Mouse (Mus musculus) spleen, embryonic (tissue): ENCODE measurements at regions not wholly inside any gene's neighbourhood (a gene's known extent, or its start where the extent isn't known, plus 50 kb on each side); places are given as distances from the start of the nearest gene placed in this dataset.

Experiments
- CTCF ChIA-PET: fragments of 350-600 bp; sonication (Branson Sonifier 250); formaldehyde crosslinking; loops from one replicate; lab custom pipeline; 2022; lab: Charles Lee

DNA sequence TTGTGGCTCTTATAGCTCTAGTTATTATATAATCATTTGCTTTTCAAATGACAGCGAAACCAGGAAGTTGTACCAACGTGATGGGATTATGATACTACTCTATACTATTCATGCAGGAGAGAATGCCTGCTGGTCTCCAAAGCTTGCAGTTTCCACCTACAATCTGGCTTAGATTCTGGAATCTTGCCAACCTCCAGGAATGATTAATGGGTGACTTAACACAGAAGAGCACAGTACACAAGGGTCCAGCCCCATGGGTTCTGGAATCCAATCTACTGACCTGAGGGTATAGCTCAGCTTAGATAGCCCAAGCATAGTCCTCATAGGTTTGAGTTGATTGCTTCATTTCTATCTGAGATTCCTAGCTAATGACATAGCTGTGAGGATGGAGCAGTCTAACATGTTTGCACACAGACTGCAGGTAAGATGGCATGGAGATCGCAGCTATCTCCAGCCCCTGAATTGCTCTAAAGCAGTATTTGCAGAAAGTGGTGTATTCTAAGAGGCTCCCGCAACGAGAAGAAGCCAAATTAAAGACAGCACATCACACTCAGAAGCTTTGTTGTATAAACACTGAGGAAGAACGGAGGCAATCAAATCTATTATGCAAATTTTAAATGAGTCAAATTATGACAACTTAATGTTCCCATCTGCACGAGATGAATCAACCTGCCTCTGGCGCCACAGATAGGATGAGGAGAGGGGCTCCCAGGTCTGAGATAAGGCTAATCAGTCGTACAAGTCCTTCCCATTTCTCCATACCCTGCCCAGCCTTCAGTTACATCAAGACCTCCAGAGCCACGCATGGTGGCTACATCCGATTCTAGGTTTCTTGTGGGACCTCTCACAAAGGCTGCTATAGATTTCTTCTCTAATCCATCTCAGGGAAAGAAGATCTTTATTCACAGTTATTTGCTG is 160.7 kb upstream of the Tgfbr2 start:
- CTCF ChIA-PET, result interaction anchor here (0.6 to 0.8 kb wide), 2 partner anchors 31 to 106 kb away, joined by 3 to 4 read pairs; no protein-coding TSS in a partner anchor

GRCm38 (mm10) chr9:116333956-116334463 is 158.8 kb upstream of the Tgfbr2 start:
- CTCF ChIA-PET, result interaction anchor here (0.5 to 0.6 kb wide), 2 partner anchors 843 to 1338 kb away, joined by 5 to 12 read pairs; no protein-coding TSS in a partner anchor

GRCm38 (mm10) chr9:116332485-116333118 is 157.4 kb upstream of the Tgfbr2 start:
- CTCF ChIA-PET, result no interaction called here

GRCm38 (mm10) chr9:116331406-116331805 is 156.2 kb upstream of the Tgfbr2 start:
- CTCF ChIA-PET, result no interaction called here

GRCm38 (mm10) chr9:116330796-116331195 is 155.6 kb upstream of the Tgfbr2 start:
- CTCF ChIA-PET, result no interaction called here

DNA sequence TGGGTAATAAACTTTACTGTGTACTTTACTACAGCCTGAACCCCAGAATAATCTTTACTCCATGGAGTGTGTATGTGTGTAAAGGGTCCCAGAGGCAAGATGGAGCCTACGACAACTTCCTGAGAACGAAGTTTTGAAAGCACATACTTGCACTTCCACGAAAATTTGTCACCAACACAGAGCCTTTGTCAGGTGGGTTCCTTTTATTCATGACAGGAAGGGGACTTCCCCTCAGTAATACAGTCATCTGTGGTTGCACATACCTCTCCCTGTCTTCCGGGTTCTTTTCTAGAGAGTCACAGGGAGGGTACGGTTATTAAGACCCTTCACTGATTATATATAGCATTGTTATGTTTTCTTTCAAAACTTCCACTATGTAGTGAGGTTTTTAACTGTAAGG is 154.0 kb upstream of the Tgfbr2 start:
- CTCF ChIA-PET, result interaction anchor here (0.7 to 0.8 kb wide), 2 partner anchors 9 to 80 kb away, joined by 3 to 4 read pairs; no protein-coding TSS in a partner anchor

- CTCF ChIA-PET, result interaction anchor here (0.7 kb wide), 1 partner anchor 114 kb away, joined by 3 read pairs; no protein-coding TSS in a partner anchor
Measured at GRCm38 (mm10) chr9:116328201-116328600, 153.0 kb upstream of the Tgfbr2 start.

DNA sequence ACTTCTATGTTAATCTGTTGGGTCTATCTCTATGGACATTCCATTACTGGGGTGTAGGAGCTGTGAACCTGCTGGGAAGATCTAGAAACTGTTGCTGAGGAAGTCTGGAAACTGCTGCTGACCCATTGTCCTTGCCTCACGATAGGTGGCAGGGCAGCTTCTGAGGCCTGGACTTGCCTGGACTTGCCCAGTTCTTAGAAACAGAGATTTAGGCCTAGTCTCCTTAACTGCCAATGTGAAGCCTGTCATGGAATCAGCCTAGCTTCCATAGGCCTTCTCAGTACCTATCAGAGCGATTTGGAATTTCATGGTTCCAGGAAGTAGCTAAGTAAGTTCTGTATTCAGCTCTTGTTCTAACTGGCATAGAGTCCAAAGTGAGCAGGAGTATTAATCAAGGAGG is 151.9 kb upstream of the Tgfbr2 start:
- CTCF ChIA-PET, result interaction anchor here (0.5 kb wide), 1 partner anchor 159 kb away, joined by 6 read pairs; no protein-coding TSS in a partner anchor

- CTCF ChIA-PET, result interaction anchor here (0.5 to 0.7 kb wide), 3 partner anchors 60 to 996 kb away, joined by 3 to 5 read pairs (median 4); no protein-coding TSS in a partner anchor
Measured at GRCm38 (mm10) chr9:116324971-116325370, 149.8 kb upstream of the Tgfbr2 start.

DNA sequence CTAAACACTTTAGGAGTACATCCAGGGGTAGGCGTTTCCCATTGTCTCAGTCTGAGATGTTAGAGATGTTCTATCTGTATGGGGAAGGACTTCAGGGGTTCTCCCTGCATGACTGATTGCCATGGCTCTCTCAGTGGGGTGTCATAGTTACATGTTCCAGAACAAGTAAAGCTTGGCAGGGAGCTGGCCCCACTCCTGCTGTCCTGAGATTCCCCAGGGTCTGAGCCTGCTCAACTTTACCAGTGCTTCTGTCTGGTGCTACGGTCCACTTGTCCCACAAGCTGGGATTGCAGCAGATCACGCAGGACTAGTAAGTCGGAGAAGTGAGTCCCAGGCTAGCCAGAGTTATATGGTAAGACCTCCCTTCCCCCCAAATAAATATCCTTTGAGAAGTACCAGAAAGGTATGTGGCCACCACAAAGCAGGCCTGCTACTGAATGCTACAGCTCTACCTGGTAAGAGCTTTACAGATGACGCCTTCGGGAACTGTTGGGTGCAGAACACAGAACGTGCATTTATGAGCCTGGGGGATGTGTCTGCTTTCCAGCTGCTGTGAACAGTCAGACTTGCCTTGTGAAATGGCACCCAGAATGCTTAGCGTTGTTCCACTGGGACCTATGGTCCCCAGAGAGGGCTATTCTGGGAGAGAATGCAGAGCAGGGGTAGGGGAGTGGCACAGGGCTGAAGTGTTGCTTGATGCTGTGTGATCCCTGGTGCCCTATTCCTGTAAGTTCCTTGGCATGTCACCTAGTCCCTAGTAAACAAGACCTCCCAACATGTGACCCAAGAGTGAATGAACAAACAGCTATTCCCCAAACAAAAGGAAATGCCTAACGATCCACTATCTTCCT is 148.9 kb upstream of the Tgfbr2 start:
- CTCF ChIA-PET, result no interaction called here

DNA sequence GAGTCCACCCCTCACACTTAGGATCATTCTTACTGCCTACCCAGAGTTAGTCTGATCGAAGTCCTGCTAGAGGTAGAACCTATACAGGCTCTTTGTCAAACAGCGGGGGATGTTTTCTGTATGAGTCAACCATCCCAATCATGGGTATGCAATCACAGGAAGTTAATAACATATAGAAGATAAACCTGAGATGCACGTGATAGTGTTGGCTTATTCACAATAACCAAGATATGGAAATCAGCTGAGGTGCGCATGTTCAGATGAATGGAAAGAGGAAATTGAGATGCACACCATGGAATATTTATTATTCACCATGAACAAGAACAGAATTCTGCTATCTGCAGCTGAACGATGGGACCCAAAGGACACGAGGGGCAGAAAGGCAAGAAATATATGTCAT is 146.7 kb upstream of the Tgfbr2 start:
- CTCF ChIA-PET, result no interaction called here

DNA sequence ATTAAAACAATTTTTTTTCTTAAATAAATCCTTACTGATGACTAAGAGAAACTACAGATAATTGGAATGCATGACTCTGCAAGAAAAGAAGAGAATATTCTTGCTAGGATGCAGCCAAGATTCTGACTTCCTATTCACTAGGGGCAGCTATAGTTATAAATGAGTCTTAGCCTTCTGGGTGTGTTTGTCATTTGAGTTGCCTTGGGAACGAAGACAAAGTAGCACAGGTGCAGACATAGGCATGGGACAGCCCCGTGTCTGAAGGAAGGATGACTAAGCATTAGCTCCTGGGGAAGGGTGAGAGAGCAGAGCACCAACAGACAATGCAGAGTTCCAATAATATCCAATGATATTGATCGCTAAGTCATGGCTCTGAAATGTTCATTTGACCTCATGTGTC is 144.3 kb upstream of the Tgfbr2 start:
- CTCF ChIA-PET, result interaction anchor here (0.8 kb wide), 1 partner anchor 65 kb away, joined by 4 read pairs; no protein-coding TSS in a partner anchor

DNA sequence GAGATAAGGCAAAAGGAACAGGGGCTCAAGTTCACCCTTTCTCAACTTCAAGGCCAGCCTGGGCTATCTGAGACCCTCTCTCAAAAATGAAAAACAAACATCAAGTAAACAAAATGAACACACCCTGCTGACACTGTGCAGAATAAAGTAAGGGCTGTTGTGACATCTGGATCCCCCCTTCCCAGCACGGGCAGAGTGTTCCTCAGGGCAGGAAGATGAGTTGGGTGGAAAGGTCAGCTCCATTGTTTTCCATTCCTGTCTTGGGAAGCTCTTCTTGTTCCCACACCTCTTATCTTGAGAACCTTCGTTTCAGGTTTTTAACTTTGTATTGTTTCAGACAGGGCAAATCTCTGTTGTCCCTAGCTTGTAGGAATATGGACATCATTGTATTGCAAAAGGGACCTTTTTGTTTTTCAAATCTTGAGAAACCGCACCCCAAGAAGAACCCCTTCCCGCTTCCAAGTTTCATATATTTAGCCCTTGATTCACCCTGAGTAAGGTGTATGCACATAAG is 141.5 kb upstream of the Tgfbr2 start:
- CTCF ChIA-PET, result interaction anchor here (0.8 to 1.0 kb wide), 3 partner anchors 45 to 80 kb away, joined by 3 to 13 read pairs (median 4); no protein-coding TSS in a partner anchor

DNA sequence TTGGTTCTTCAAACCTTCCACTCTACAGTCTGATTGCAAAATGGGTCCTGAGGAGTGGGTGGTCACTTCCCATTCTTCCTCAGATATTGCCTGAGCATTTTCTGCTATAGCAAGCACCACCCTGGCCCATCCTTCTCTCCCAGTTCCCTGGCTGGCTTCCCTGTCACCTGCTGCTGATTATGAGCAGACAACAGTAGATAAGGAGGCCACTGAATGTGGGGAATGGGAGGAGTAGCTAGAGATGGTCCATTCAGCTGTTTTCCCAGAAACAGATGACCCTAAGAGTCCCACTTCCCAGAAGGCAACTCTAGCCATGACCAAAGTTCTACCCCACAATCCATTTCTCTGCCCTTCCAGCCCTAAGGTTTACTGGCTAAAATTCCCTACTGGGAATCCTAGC is 139.6 kb upstream of the Tgfbr2 start:
- CTCF ChIA-PET, result no interaction called here

DNA sequence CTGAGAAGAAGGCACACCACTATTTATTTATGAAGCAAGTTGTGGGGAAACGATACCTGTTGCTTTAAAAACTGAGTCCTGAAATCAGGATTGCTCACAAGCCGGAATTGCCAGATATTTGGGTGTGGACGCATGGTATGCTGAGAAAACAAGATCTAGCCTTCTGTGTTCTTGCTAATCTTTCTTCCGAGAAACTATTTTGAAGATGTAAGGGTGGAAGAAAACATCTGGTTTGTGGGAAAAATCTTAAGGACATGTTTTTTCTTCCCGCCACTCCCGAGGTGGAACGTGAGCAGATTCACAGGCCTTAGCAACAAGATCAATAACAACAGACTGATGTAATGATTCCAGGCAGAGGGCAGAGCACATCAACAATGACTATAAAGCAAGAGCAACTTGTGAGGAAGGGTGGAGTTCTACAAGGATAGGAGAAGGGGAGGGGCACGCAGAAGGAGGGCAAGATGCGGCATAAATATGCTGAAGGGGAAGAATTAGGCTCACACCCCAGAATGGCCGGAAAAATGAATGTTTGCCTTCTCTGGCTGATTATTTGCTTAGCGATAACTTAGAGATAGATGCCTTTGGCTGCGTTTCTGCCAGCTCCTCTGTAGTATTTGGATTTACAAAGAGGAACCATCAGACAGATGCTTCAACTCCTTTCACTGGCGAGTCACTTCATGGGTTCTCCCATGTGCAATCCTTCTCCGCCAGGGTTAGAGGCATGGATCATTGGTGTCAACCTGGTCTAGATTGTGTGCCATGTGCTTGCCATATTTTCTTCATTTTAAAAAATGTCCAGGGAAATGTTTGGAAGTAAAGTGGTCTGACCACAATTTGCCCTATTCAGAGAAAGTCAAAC is 139.0 kb upstream of the Tgfbr2 start:
- CTCF ChIA-PET, result no interaction called here

GRCm38 (mm10) chr9:116311364-116311763 is 136.2 kb upstream of the Tgfbr2 start:
- CTCF ChIA-PET, result no interaction called here

- CTCF ChIA-PET, result no interaction called here
Measured at GRCm38 (mm10) chr9:116301602-116302001, 126.4 kb upstream of the Tgfbr2 start.

DNA sequence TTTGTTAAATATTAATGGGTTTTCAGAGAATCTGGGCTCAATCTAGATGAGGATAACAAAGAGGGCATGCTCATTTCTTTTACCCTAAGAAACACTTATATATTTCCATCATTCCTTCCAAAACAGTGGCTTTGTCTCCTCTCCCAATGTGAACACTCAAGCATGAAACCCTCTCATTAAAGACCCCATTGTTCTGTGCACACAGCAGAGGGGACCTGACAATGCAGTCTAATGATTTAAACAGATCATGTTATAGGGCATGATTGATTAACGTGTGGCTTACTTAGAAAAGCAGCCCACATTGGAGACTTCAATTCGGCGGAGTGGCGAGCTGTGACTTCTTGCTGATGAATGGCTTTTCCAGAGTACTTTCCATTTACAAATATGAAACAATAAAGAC is 123.6 kb upstream of the Tgfbr2 start:
- CTCF ChIA-PET, result no interaction called here

DNA sequence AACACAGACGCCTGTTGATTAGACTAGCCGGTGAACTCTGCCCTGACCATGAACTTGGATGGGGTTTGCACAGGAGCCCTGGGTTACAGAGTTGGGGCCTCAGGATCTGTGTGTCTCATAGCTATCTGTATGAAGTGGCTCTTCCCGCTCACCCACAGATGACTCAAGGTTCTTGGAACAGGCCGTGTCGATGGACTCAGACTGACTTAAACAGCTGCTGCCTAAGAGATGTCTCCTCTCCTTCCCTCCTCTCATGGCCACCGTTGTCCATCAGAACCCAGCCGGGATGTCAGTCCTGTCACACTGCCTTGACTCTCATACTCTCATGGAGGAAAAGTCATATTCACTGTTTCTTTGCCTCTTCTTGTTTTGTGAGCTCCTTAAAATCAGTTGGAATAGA is 121.2 kb upstream of the Tgfbr2 start:
- CTCF ChIA-PET, result no interaction called here

- CTCF ChIA-PET, result no interaction called here
Measured at GRCm38 (mm10) chr9:116294073-116294472, 118.9 kb upstream of the Tgfbr2 start.
